Mouse (Mus musculus): ENCODE measurements around the gene Runx1.

- TF ChIP-seq CTCF (IDR thresholded peaks at IDR 0.05; ENCODE audit: insufficient read depth, low read depth, low read length) (no peak), POLR2A (IDR thresholded peaks at IDR 0.05; ENCODE audit: insufficient read depth, low read depth, low read length) (no peak)
These were observed 150.3 kb downstream of the Runx1 start for GRCm38 (mm10) chr16:92675677-92676076.

All from olfactory bulb, adult 2 months (tissue).